ENCODE assay signal across 8 mouse cellular contexts in the genomic region with DNA sequence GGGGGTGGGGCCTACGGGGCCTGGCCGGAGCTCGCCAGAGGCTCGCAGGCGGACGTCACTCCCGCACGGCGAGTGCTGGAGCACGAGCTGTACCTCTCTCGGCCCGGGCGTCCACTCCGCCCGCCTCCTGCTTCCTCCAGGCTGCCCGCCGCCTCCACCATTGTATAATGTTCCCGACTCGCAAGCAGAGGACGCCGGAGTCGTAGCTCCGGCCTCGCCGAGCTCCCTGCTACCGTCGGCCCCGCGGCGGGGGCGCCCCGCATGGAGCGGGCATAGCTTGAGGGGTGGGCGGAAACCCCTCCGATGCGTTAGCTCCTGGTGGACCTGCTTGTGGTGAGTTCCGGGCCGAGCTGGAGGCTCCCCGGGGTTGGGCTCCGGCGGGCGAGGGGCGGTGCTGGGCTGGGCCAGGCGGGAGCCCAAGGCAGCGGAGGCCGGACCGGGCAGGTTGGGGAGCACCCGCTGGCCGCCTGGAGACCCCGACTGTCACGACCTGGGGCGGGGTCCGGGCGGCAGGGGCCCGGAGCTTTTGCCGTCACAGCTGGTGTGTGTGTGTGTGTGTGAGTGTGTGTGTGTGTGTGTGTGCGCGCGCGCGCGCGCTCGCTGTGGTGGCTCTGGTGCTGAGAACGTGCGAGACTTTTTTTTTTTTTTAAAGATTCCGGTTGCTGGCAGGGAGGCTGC.
DNase-seq lines count a peak whose midpoint lies in the region; ATAC-seq and TF ChIP-seq lines count a peak whose summit lies in the region.

No protein-coding gene starts in this region.

- no peaks in the 10 kb centered on the region for H3K27me3 ChIP-seq in ES-Bruce4 (ENCODE audit: control insufficient read depth, insufficient read depth, low read length, poor library complexity, severe bottlenecking)
- H3K27me3 ChIP-seq in heart, embryonic 13.5 days (replicated peaks): no peaks in the 10 kb centered on the region

- peak; percentile 85 for ATAC-seq in heart, embryonic 13.5 days (ENCODE audit: extremely low read depth, insufficient number of reproducible peaks, low FRiP score, low TSS enrichment)
- ATAC-seq in megakaryocyte-erythroid progenitor cell, adult 5-6 weeks (replicated peaks; ENCODE audit: low FRiP score, low TSS enrichment, poor library complexity, severe bottlenecking): peak; percentile 56

- peak overlapping the region; percentile 76 for H3K4me2 ChIP-seq in heart, embryonic 13.5 days

- peak; percentile 75 for DNase-seq in 3T3-L1 (ENCODE audit: low read depth, low spot score)
- peak; percentile 78 for DNase-seq in embryo, embryonic 10.5 days (ENCODE audit: low spot score)
- peak; percentile 81 to 89 for DNase-seq in kidney, postnatal 4 days
- DNase-seq in skeletal muscle tissue, adult 2 months (ENCODE audit: low read depth, low spot score): peak; percentile 54
- peak; percentile 73 to 80 for DNase-seq in urinary bladder, postnatal 4 days (ENCODE audit: low spot score in 2 of 2)

- H3K4me1 ChIP-seq in ES-Bruce4 (ENCODE audit: control insufficient read depth, insufficient read depth, low read length): peaks cover 4% of the 10 kb centered on the region
- peaks cover 54% of the 10 kb centered on the region for H3K4me1 ChIP-seq in heart, embryonic 13.5 days

- peak overlapping the region; percentile 96 for H3K9ac ChIP-seq in ES-Bruce4 (ENCODE audit: low read depth, poor library complexity, severe bottlenecking)
- H3K9ac ChIP-seq in heart, embryonic 13.5 days: peak overlapping the region; percentile 96

- no peaks in the 10 kb centered on the region for H3K36me3 ChIP-seq in ES-Bruce4 (ENCODE audit: control insufficient read depth, insufficient read depth, low read length, poor library complexity, severe bottlenecking)
- H3K36me3 ChIP-seq in heart, embryonic 13.5 days: no peaks in the 10 kb centered on the region

- no peak for TF ChIP-seq CTCF in ES-Bruce4 (IDR thresholded peaks at IDR 0.05; ENCODE audit: low read depth, low read length)

- TF ChIP-seq POLR2A in ES-Bruce4 (IDR thresholded peaks at IDR 0.05; ENCODE audit: insufficient read depth, low read length): no peak

- peak overlapping the region; percentile 94 for H3K4me3 ChIP-seq in ES-Bruce4 (ENCODE audit: low read depth, low read length)
- peak overlapping the region; percentile 81 for H3K4me3 ChIP-seq in heart, embryonic 13.5 days

- WGBS in heart, embryonic 13.5 days: under 1% methylated on average over 65 of the region's 67 CpGs

- TF ChIP-seq EP300 in ES-Bruce4 (IDR thresholded peaks at IDR 0.05; ENCODE audit: insufficient read depth, low read depth, low read length): no peak

- H3K9me3 ChIP-seq in ES-Bruce4 (replicated peaks; ENCODE audit: control insufficient read depth, insufficient read depth, low read length, poor library complexity, severe bottlenecking): no peaks in the 10 kb centered on the region
- no peaks in the 10 kb centered on the region for H3K9me3 ChIP-seq in heart, embryonic 13.5 days

- H3K27ac ChIP-seq in ES-Bruce4 (ENCODE audit: insufficient read depth, low read length): peak overlapping the region; percentile 80
- H3K27ac ChIP-seq in heart, embryonic 13.5 days (replicated peaks): peak overlapping the region; percentile 100

Comparison
In these comparisons a context has a peak if more than half of its experiments do, and no peak if none do; other contexts are left out.
1. Peak in every context shown above with its lines: DNase-seq, ATAC-seq, H3K4me3 ChIP-seq and H3K27ac ChIP-seq.